Mouse (Mus musculus): ENCODE data around the gene Sel1l3. TPM values are rescaled to one million over a fixed set of nuclear protein-coding genes. Genes with fewer than 3 reads are reported as not detected.

Sel1l3 gene
- polyA plus RNA-seq, 1 experiment from 2014 or later, result 0.12 TPM

- ATAC-seq (ENCODE audit: insufficient read depth), result no peak
- WGBS (ENCODE audit: insufficient replicate concordance), result 65% methylated on average over 7 of the region's 7 CpGs
Measured at GRCm38 (mm10) chr5:53087452-53087851, 126.3 kb downstream of the Sel1l3 start.

GRCm38 (mm10) chr5:53078453-53078852, 135.3 kb downstream of the Sel1l3 start:
- Histone ChIP-seq H3K27ac (replicated peaks) (no peak overlapping the region), H3K4me1 (replicated peaks) (peaks cover 3% of the 10 kb centered on the region; the same call in 1 of the 2 replicates), H3K27me3 (no peaks in the 10 kb centered on the region), H3K4me3 (replicated peaks) (no peak overlapping the region), H3K9ac (no peak overlapping the region), H3K4me2 (no peak overlapping the region), H3K36me3 (replicated peaks) (no peaks in the 10 kb centered on the region), H3K9me3 (replicated peaks) (no peaks in the 10 kb centered on the region)
- no peak for ATAC-seq (ENCODE audit: insufficient read depth)
- 32% methylated on average over 4 of the region's 4 CpGs for WGBS (ENCODE audit: insufficient replicate concordance)

More at GRCm38 (mm10) chr5:53087452-53087851, 126.3 kb downstream of the Sel1l3 start:
- H3K4me2 ChIP-seq, result no peak overlapping the region
- H3K4me1 ChIP-seq (replicated peaks), result no peaks in the 10 kb centered on the region
- no peak overlapping the region for H3K9ac ChIP-seq
- no peak overlapping the region for H3K27ac ChIP-seq (replicated peaks)
- H3K4me3 ChIP-seq (replicated peaks), result no peak overlapping the region
- no peaks in the 10 kb centered on the region for H3K36me3 ChIP-seq (replicated peaks)
- no peaks in the 10 kb centered on the region for H3K27me3 ChIP-seq
- no peaks in the 10 kb centered on the region for H3K9me3 ChIP-seq (replicated peaks)

GRCm38 (mm10) chr5:53074553-53074952, 139.2 kb downstream of the Sel1l3 start:
- no peak overlapping the region for H3K4me2 ChIP-seq
- H3K4me3 ChIP-seq (replicated peaks), result no peak overlapping the region
- peaks cover 3% of the 10 kb centered on the region; the same call in 1 of the 2 replicates for H3K4me1 ChIP-seq (replicated peaks)
- H3K9ac ChIP-seq, result no peak overlapping the region
- no peak for ATAC-seq (ENCODE audit: insufficient read depth)
- no peaks in the 10 kb centered on the region for H3K9me3 ChIP-seq (replicated peaks)
- H3K27ac ChIP-seq (replicated peaks), result no peak overlapping the region
- WGBS (ENCODE audit: insufficient replicate concordance), result 53% methylated on average over 6 of the region's 6 CpGs
- H3K27me3 ChIP-seq, result no peaks in the 10 kb centered on the region
- H3K36me3 ChIP-seq (replicated peaks), result no peaks in the 10 kb centered on the region

GRCm38 (mm10) chr5:53061532-53062130, 152.1 kb downstream of the Sel1l3 start:
- 79% methylated on average over 9 of the region's 9 CpGs for WGBS (ENCODE audit: insufficient replicate concordance)
- no peak for ATAC-seq (ENCODE audit: insufficient read depth)
- no peak overlapping the region for H3K27ac ChIP-seq (replicated peaks)

More at GRCm38 (mm10) chr5:53061532-53062130, 152.1 kb downstream of the Sel1l3 start:
- H3K9ac ChIP-seq, result no peak overlapping the region
- H3K4me3 ChIP-seq (replicated peaks), result no peak overlapping the region
- no peaks in the 10 kb centered on the region for H3K9me3 ChIP-seq (replicated peaks)
- no peaks in the 10 kb centered on the region for H3K27me3 ChIP-seq
- no peaks in the 10 kb centered on the region for H3K36me3 ChIP-seq (replicated peaks)
- H3K4me1 ChIP-seq (replicated peaks), result no peaks in the 10 kb centered on the region
- no peak overlapping the region for H3K4me2 ChIP-seq

Other genes starting within 250 kb of the Sel1l3 start
- gene Slc34a2, start 175.8 kb downstream of the Sel1l3 start, polyA plus RNA-seq (2015; fragmentation: Nextera tagmentation; extraction: Ambion mirVana), result 0.03 TPM in 1 of 2 replicates, not detected in the other
- 28.5 and 32.2 TPM in 2 replicates for gene Smim20, start 53.2 kb upstream of the Sel1l3 start, polyA plus RNA-seq (2015; fragmentation: Nextera tagmentation; extraction: Ambion mirVana)